Mouse (Mus musculus) layer of hippocampus, adult 18-20 months (tissue): ENCODE measurements at regions not wholly inside any gene's neighbourhood (a gene's known extent, or its start where the extent isn't known, plus 50 kb on each side); places are given as distances from the start of the nearest gene placed in this dataset.
A peak's percentile ranks its signal among the peaks of the same experiment; 100 is the strongest.

Experiments used
- DNase-seq, 2 experiments: peaks; one replicate each; pipeline ENCODE4 v3.0.0; 2022; ENCODE audit warnings: low spot score in 2 of 2

GRCm38 (mm10) chr13:44320311-44320710 is 409.0 kb upstream of the Jarid2 start:
- DNase-seq = no peak

- no peak for DNase-seq
These were observed 408.2 kb upstream of the Jarid2 start for GRCm38 (mm10) chr13:44321009-44321596.

- DNase-seq = no peak
These were observed 400.9 kb upstream of the Jarid2 start for GRCm38 (mm10) chr13:44328416-44328815.

GRCm38 (mm10) chr13:44329161-44329560 is 400.1 kb upstream of the Jarid2 start:
- no peak for DNase-seq

- DNase-seq = no peak
These were observed 399.6 kb upstream of the Jarid2 start for GRCm38 (mm10) chr13:44329701-44330100.

GRCm38 (mm10) chr13:44332716-44333240 is 396.5 kb upstream of the Jarid2 start:
- no peak for DNase-seq

- peak in 1 of 2 experiments; percentile 18 for DNase-seq
These were observed 390.1 kb upstream of the Jarid2 start for GRCm38 (mm10) chr13:44339061-44339741.

GRCm38 (mm10) chr13:44345094-44345493 is 384.2 kb upstream of the Jarid2 start:
- DNase-seq = no peak

- no peak for DNase-seq
These were observed 382.6 kb upstream of the Jarid2 start for GRCm38 (mm10) chr13:44346636-44347035.

GRCm38 (mm10) chr13:44347662-44348061 is 381.6 kb upstream of the Jarid2 start:
- DNase-seq = no peak

- peak in 1 of 2 experiments; percentile 24 for DNase-seq
These were observed 375.4 kb upstream of the Jarid2 start for GRCm38 (mm10) chr13:44353899-44354298.

- DNase-seq = no peak
These were observed 373.5 kb upstream of the Jarid2 start for GRCm38 (mm10) chr13:44355771-44356221.

GRCm38 (mm10) chr13:44356981-44357380 is 372.3 kb upstream of the Jarid2 start:
- no peak for DNase-seq

GRCm38 (mm10) chr13:44359344-44359743 is 369.9 kb upstream of the Jarid2 start:
- no peak for DNase-seq

- DNase-seq = no peak
These were observed 369.3 kb upstream of the Jarid2 start for GRCm38 (mm10) chr13:44360016-44360415.

GRCm38 (mm10) chr13:44360725-44361290 is 368.5 kb upstream of the Jarid2 start:
- no peak for DNase-seq

GRCm38 (mm10) chr13:44362293-44363005 is 366.8 kb upstream of the Jarid2 start:
- DNase-seq = no peak

GRCm38 (mm10) chr13:44363016-44363415 is 366.3 kb upstream of the Jarid2 start:
- DNase-seq = no peak

GRCm38 (mm10) chr13:44369301-44369700 is 360.0 kb upstream of the Jarid2 start:
- no peak for DNase-seq

GRCm38 (mm10) chr13:44372361-44372877 is 356.9 kb upstream of the Jarid2 start:
- DNase-seq = no peak

- no peak for DNase-seq
These were observed 353.7 kb upstream of the Jarid2 start for GRCm38 (mm10) chr13:44375476-44376159.
